Mouse (Mus musculus): Measurements from ENCODE around the gene Olfr1100. TPM values are rescaled to one million over a fixed set of nuclear protein-coding genes. Genes with fewer than 3 reads are reported as not detected.

Gene Olfr1100
- total RNA-seq, 1 experiment: not detected

- DNase-seq (ENCODE audit: low read depth, low spot score): no peak
- no peaks in the 10 kb centered on the region for H3K9me3 ChIP-seq (ENCODE audit: control insufficient read depth, insufficient read depth, low read depth, low read length)
- H3K27ac ChIP-seq (ENCODE audit: insufficient read depth, low read depth, low read length, poor library complexity, severe bottlenecking): no peak within 1 kb of the TSS
- no peak within 1 kb of the TSS for H3K4me3 ChIP-seq (ENCODE audit: insufficient read depth in 1 of 2, low read depth in 1 of 2, low read length in 2 of 2, poor library complexity in 1 of 2, severe bottlenecking in 1 of 2)
- no peaks in the 10 kb centered on the region for H3K4me1 ChIP-seq (ENCODE audit: control insufficient read depth in 2 of 2, insufficient read depth in 2 of 2, low read length in 2 of 2, poor library complexity in 1 of 2)
- no peak within 1 kb of the TSS for H3K9ac ChIP-seq (ENCODE audit: insufficient read depth, low read depth, low read length, poor library complexity, severe bottlenecking)
- in situ Hi-C loops (cut with MboI; ENCODE audit: low sequenced_read_pairs in 2 of 2, unreplicated experiment in 2 of 2): no loop called here
- H3K36me3 ChIP-seq (ENCODE audit: control insufficient read depth, insufficient read depth, low read length, poor library complexity, severe bottlenecking): no peaks in the 10 kb centered on the region
- no peak for TF ChIP-seq MAFK (IDR thresholded peaks at IDR 0.05; ENCODE audit: insufficient read depth, low read depth, low read length)
- no peak for TF ChIP-seq ZC3H11A (IDR thresholded peaks at IDR 0.05; ENCODE audit: borderline replicate concordance, low read depth, low read length)
- TF ChIP-seq ZNF384 (IDR thresholded peaks at IDR 0.05; ENCODE audit: low read depth, low read length): no peak
- TF ChIP-seq CHD2 (IDR thresholded peaks at IDR 0.05; ENCODE audit: low read depth, low read length): no peak
- no peak for TF ChIP-seq HCFC1 (IDR thresholded peaks at IDR 0.05; ENCODE audit: borderline replicate concordance, insufficient read depth, low read length)
Observed at GRCm38 (mm10) chr2:86960593-86960992, 19.2 kb downstream of the Olfr1100 start, which contains the start of gene Olfr1099. Gene Olfr1099, minus strand, starts transcription at chr2:86960693.

GRCm38 (mm10) chr2:86926557-86926956 is 53.2 kb downstream of the Olfr1100 start:
- no peak for DNase-seq (ENCODE audit: low read depth, low spot score)
- Histone ChIP-seq H3K27ac (ENCODE audit: insufficient read depth, low read depth, low read length, poor library complexity, severe bottlenecking) (no peak overlapping the region), H3K9ac (ENCODE audit: insufficient read depth, low read depth, low read length, poor library complexity, severe bottlenecking) (no peak overlapping the region), H3K4me3 (ENCODE audit: insufficient read depth in 1 of 2, low read depth in 1 of 2, low read length in 2 of 2, poor library complexity in 1 of 2, severe bottlenecking in 1 of 2) (no peak overlapping the region), H3K4me1 (ENCODE audit: control insufficient read depth in 2 of 2, insufficient read depth in 2 of 2, low read length in 2 of 2, poor library complexity in 1 of 2) (no peaks in the 10 kb centered on the region), H3K9me3 (ENCODE audit: control insufficient read depth, insufficient read depth, low read depth, low read length) (no peaks in the 10 kb centered on the region), H3K36me3 (ENCODE audit: control insufficient read depth, insufficient read depth, low read length, poor library complexity, severe bottlenecking) (no peaks in the 10 kb centered on the region)
- in situ Hi-C loops (cut with MboI; ENCODE audit: low sequenced_read_pairs in 2 of 2, unreplicated experiment in 2 of 2): no loop called here
- TF ChIP-seq ZC3H11A (IDR thresholded peaks at IDR 0.05; ENCODE audit: borderline replicate concordance, low read depth, low read length): no peak
- TF ChIP-seq CHD2 (IDR thresholded peaks at IDR 0.05; ENCODE audit: low read depth, low read length): no peak
- TF ChIP-seq ZNF384 (IDR thresholded peaks at IDR 0.05; ENCODE audit: low read depth, low read length): no peak
- TF ChIP-seq HCFC1 (IDR thresholded peaks at IDR 0.05; ENCODE audit: borderline replicate concordance, insufficient read depth, low read length): no peak
- no peak for TF ChIP-seq MAFK (IDR thresholded peaks at IDR 0.05; ENCODE audit: insufficient read depth, low read depth, low read length)

Other genes starting within 250 kb of the Olfr1100 start
- not detected in 2 replicates for gene Olfr1089, start 246.3 kb downstream of the Olfr1100 start, total RNA-seq (2012; rRNA removed)
- not detected in 2 replicates for gene Olfr1090, start 221.0 kb downstream of the Olfr1100 start, total RNA-seq (2012; rRNA removed)
- gene Olfr1093, start 197.5 kb downstream of the Olfr1100 start, total RNA-seq (2012; rRNA removed): not detected in 2 replicates
- not detected in 2 replicates for gene Olfr141, start 169.9 kb downstream of the Olfr1100 start, total RNA-seq (2012; rRNA removed)
- gene Olfr1094, start 155.3 kb downstream of the Olfr1100 start, total RNA-seq (2012; rRNA removed): not detected in 2 replicates
- gene Olfr1095, start 128.3 kb downstream of the Olfr1100 start, total RNA-seq (2012; rRNA removed): not detected in 2 replicates
- not detected in 2 replicates for gene Gm13723, start 105.2 kb downstream of the Olfr1100 start, total RNA-seq (2012; rRNA removed)
- not detected in 2 replicates for gene Olfr1097, start 87.7 kb downstream of the Olfr1100 start, total RNA-seq (2012; rRNA removed)
- not detected in 2 replicates for gene Olfr1098, start 55.4 kb downstream of the Olfr1100 start, total RNA-seq (2012; rRNA removed)
- gene Olfr1099, start 19.3 kb downstream of the Olfr1100 start, total RNA-seq (2012; rRNA removed): not detected in 2 replicates
- not detected in 2 replicates for gene Olfr1101, start 11.3 kb upstream of the Olfr1100 start, total RNA-seq (2012; rRNA removed)
- not detected in 2 replicates for gene Olfr1102, start 18.4 kb upstream of the Olfr1100 start, total RNA-seq (2012; rRNA removed)
- not detected in 2 replicates for gene Olfr1104, start 47.1 kb upstream of the Olfr1100 start, total RNA-seq (2012; rRNA removed)
- gene Olfr1105, start 56.6 kb upstream of the Olfr1100 start, total RNA-seq (2012; rRNA removed): not detected in 2 replicates
- not detected in 2 replicates for gene Olfr1106, start 72.3 kb upstream of the Olfr1100 start, total RNA-seq (2012; rRNA removed)
- gene Olfr1107, start 95.9 kb upstream of the Olfr1100 start, total RNA-seq (2012; rRNA removed): not detected in 2 replicates
- gene Olfr1109, start 116.1 kb upstream of the Olfr1100 start, total RNA-seq (2012; rRNA removed): not detected in 2 replicates
- gene Olfr259, start 134.6 kb upstream of the Olfr1100 start, total RNA-seq (2012; rRNA removed): not detected in 2 replicates
- not detected in 2 replicates for gene Olfr1110, start 160.3 kb upstream of the Olfr1100 start, total RNA-seq (2012; rRNA removed)
- not detected in 2 replicates for gene Olfr1111, start 172.7 kb upstream of the Olfr1100 start, total RNA-seq (2012; rRNA removed)
- not detected in 2 replicates for gene Olfr1112, start 207.8 kb upstream of the Olfr1100 start, total RNA-seq (2012; rRNA removed)
- gene Olfr1113, start 229.0 kb upstream of the Olfr1100 start, total RNA-seq (2012; rRNA removed): not detected in 2 replicates